Mouse (Mus musculus): ENCODE results near the gene Vti1a. TPM values are rescaled to one million over a fixed set of nuclear protein-coding genes. Genes with fewer than 3 reads are reported as not detected.

Gene Vti1a
- polyA plus RNA-seq, 1 experiment from 2014 or later = 19.6 TPM

GRCm38 (mm10) chr19:55337066-55337465, 21.0 kb downstream of the Vti1a start:
- H3K27ac ChIP-seq (ENCODE audit: poor library complexity, severe bottlenecking) = no peak overlapping the region
- peaks cover 2% of the 10 kb centered on the region; the same call in 1 of the 2 replicates for H3K4me1 ChIP-seq (replicated peaks)
- no peak overlapping the region for H3K9ac ChIP-seq
- WGBS = 89% methylated on average over 9 of the region's 9 CpGs
- no peaks in the 10 kb centered on the region for H3K9me3 ChIP-seq (replicated peaks)
- H3K27me3 ChIP-seq (replicated peaks) = no peaks in the 10 kb centered on the region
- H3K4me3 ChIP-seq = no peak overlapping the region
- no peak overlapping the region for H3K4me2 ChIP-seq
- no peaks in the 10 kb centered on the region for H3K36me3 ChIP-seq
- ATAC-seq (ENCODE audit: insufficient number of reproducible peaks, low FRiP score) = no peak

GRCm38 (mm10) chr19:55337664-55338063, 21.6 kb downstream of the Vti1a start:
- no peak for ATAC-seq (ENCODE audit: insufficient number of reproducible peaks, low FRiP score)

GRCm38 (mm10) chr19:55340521-55340920, 24.4 kb downstream of the Vti1a start:
- H3K36me3 ChIP-seq = peaks cover 9% of the 10 kb centered on the region; the same call in 1 of the 2 replicates
- WGBS = 90% methylated on average over 6 of the region's 6 CpGs
- no peak overlapping the region for H3K4me2 ChIP-seq
- H3K9ac ChIP-seq = no peak overlapping the region
- no peak for ATAC-seq (ENCODE audit: insufficient number of reproducible peaks, low FRiP score)
- no peak overlapping the region for H3K27ac ChIP-seq (ENCODE audit: poor library complexity, severe bottlenecking)
- no peaks in the 10 kb centered on the region for H3K27me3 ChIP-seq (replicated peaks)
- H3K4me3 ChIP-seq = no peak overlapping the region
- no peaks in the 10 kb centered on the region for H3K9me3 ChIP-seq (replicated peaks)
- no peaks in the 10 kb centered on the region for H3K4me1 ChIP-seq (replicated peaks)

More at GRCm38 (mm10) chr19:55337664-55338063, 21.6 kb downstream of the Vti1a start:
- H3K27me3 ChIP-seq (replicated peaks) = no peaks in the 10 kb centered on the region
- no peaks in the 10 kb centered on the region for H3K4me1 ChIP-seq (replicated peaks)
- WGBS = 78% methylated on average over 10 of the region's 10 CpGs
- peaks cover 3% of the 10 kb centered on the region; the same call in 1 of the 2 replicates for H3K36me3 ChIP-seq
- H3K27ac ChIP-seq (ENCODE audit: poor library complexity, severe bottlenecking) = no peak overlapping the region
- no peaks in the 10 kb centered on the region for H3K9me3 ChIP-seq (replicated peaks)
- H3K4me2 ChIP-seq = no peak overlapping the region
- no peak overlapping the region for H3K4me3 ChIP-seq
- no peak overlapping the region for H3K9ac ChIP-seq

GRCm38 (mm10) chr19:55341377-55341776, 25.3 kb downstream of the Vti1a start:
- ATAC-seq (ENCODE audit: insufficient number of reproducible peaks, low FRiP score) = no peak
- peaks cover 9% of the 10 kb centered on the region; the same call in 1 of the 2 replicates for H3K36me3 ChIP-seq
- H3K9me3 ChIP-seq (replicated peaks) = no peaks in the 10 kb centered on the region
- 64% methylated on average over 3 of the region's 3 CpGs for WGBS
- H3K4me1 ChIP-seq (replicated peaks) = no peaks in the 10 kb centered on the region
- no peak overlapping the region for H3K9ac ChIP-seq
- no peak overlapping the region for H3K4me2 ChIP-seq
- H3K4me3 ChIP-seq = no peak overlapping the region
- no peaks in the 10 kb centered on the region for H3K27me3 ChIP-seq (replicated peaks)
- H3K27ac ChIP-seq (ENCODE audit: poor library complexity, severe bottlenecking) = no peak overlapping the region

GRCm38 (mm10) chr19:55342423-55342822, 26.3 kb downstream of the Vti1a start:
- WGBS = 91% methylated on average over 7 of the region's 7 CpGs
- Histone ChIP-seq H3K36me3 (peaks cover 9% of the 10 kb centered on the region; the same call in 1 of the 2 replicates), H3K27ac (ENCODE audit: poor library complexity, severe bottlenecking) (no peak overlapping the region), H3K9me3 (replicated peaks) (no peaks in the 10 kb centered on the region), H3K4me1 (replicated peaks) (no peaks in the 10 kb centered on the region), H3K9ac (no peak overlapping the region), H3K4me2 (no peak overlapping the region), H3K27me3 (replicated peaks) (no peaks in the 10 kb centered on the region), H3K4me3 (no peak overlapping the region)
- ATAC-seq (ENCODE audit: insufficient number of reproducible peaks, low FRiP score) = no peak

GRCm38 (mm10) chr19:55343274-55343673, 27.2 kb downstream of the Vti1a start:
- no peak for ATAC-seq (ENCODE audit: insufficient number of reproducible peaks, low FRiP score)
- no peak overlapping the region for H3K27ac ChIP-seq (ENCODE audit: poor library complexity, severe bottlenecking)
- H3K9me3 ChIP-seq (replicated peaks) = no peaks in the 10 kb centered on the region
- no peaks in the 10 kb centered on the region for H3K4me1 ChIP-seq (replicated peaks)
- H3K4me3 ChIP-seq = no peak overlapping the region
- no peak overlapping the region for H3K4me2 ChIP-seq
- no peak overlapping the region for H3K9ac ChIP-seq
- peaks cover 9% of the 10 kb centered on the region; the same call in 1 of the 2 replicates for H3K36me3 ChIP-seq
- 82% methylated on average over 9 of the region's 9 CpGs for WGBS
- H3K27me3 ChIP-seq (replicated peaks) = no peaks in the 10 kb centered on the region

- WGBS = 79% methylated on average over 3 of the region's 3 CpGs
- no peak for ATAC-seq (ENCODE audit: insufficient number of reproducible peaks, low FRiP score)
- Histone ChIP-seq H3K4me1 (replicated peaks) (peaks cover 21% of the 10 kb centered on the region), H3K4me3 (no peak overlapping the region), H3K9ac (no peak overlapping the region), H3K27ac (ENCODE audit: poor library complexity, severe bottlenecking) (no peak overlapping the region), H3K36me3 (0 out of 2 replicates have a peak, but pooled peaks cover 2% of the 10 kb centered on the region), H3K27me3 (replicated peaks) (no peaks in the 10 kb centered on the region), H3K4me2 (no peak overlapping the region), H3K9me3 (replicated peaks) (no peaks in the 10 kb centered on the region)
Observed at GRCm38 (mm10) chr19:55348187-55348586, 32.1 kb downstream of the Vti1a start.

GRCm38 (mm10) chr19:55350673-55351378, 34.7 kb downstream of the Vti1a start:
- WGBS = 64% methylated on average over 9 of the region's 9 CpGs
- no peak overlapping the region for H3K4me2 ChIP-seq
- H3K27ac ChIP-seq (ENCODE audit: poor library complexity, severe bottlenecking) = no peak overlapping the region

GRCm38 (mm10) chr19:55362606-55363005, 46.5 kb downstream of the Vti1a start:
- 89% methylated on average over 9 of the region's 9 CpGs for WGBS
- Histone ChIP-seq H3K4me1 (replicated peaks) (no peaks in the 10 kb centered on the region), H3K9me3 (replicated peaks) (no peaks in the 10 kb centered on the region), H3K27ac (ENCODE audit: poor library complexity, severe bottlenecking) (no peak overlapping the region), H3K36me3 (0 out of 2 replicates have a peak, but pooled peaks cover 2% of the 10 kb centered on the region), H3K27me3 (replicated peaks) (no peaks in the 10 kb centered on the region), H3K9ac (no peak overlapping the region), H3K4me2 (no peak overlapping the region), H3K4me3 (no peak overlapping the region)
- no peak for ATAC-seq (ENCODE audit: insufficient number of reproducible peaks, low FRiP score)

More at GRCm38 (mm10) chr19:55350673-55351378, 34.7 kb downstream of the Vti1a start:
- Histone ChIP-seq H3K27me3 (replicated peaks) (no peaks in the 10 kb centered on the region), H3K4me3 (no peak overlapping the region), H3K9me3 (replicated peaks) (no peaks in the 10 kb centered on the region), H3K36me3 (no peaks in the 10 kb centered on the region), H3K9ac (no peak overlapping the region), H3K4me1 (replicated peaks) (peaks cover 21% of the 10 kb centered on the region)
- ATAC-seq (ENCODE audit: insufficient number of reproducible peaks, low FRiP score) = no peak

- 59% methylated on average over 3 of the region's 3 CpGs for WGBS
- no peak overlapping the region for H3K9ac ChIP-seq
- no peak overlapping the region for H3K4me2 ChIP-seq
Observed at GRCm38 (mm10) chr19:55369691-55370090, 53.6 kb downstream of the Vti1a start.

GRCm38 (mm10) chr19:55376331-55376730, 60.2 kb downstream of the Vti1a start:
- no peak overlapping the region for H3K4me3 ChIP-seq
- no peak overlapping the region for H3K27ac ChIP-seq (ENCODE audit: poor library complexity, severe bottlenecking)
- 79% methylated on average over 6 of the region's 6 CpGs for WGBS
- H3K9me3 ChIP-seq (replicated peaks) = no peaks in the 10 kb centered on the region
- H3K27me3 ChIP-seq (replicated peaks) = no peaks in the 10 kb centered on the region
- no peak overlapping the region for H3K4me2 ChIP-seq
- H3K4me1 ChIP-seq (replicated peaks) = 0 out of 2 replicates have a peak, but pooled peaks cover 2% of the 10 kb centered on the region
- no peaks in the 10 kb centered on the region for H3K36me3 ChIP-seq
- no peak overlapping the region for H3K9ac ChIP-seq
- no peak for ATAC-seq (ENCODE audit: insufficient number of reproducible peaks, low FRiP score)

More at GRCm38 (mm10) chr19:55369691-55370090, 53.6 kb downstream of the Vti1a start:
- no peaks in the 10 kb centered on the region for H3K27me3 ChIP-seq (replicated peaks)
- H3K4me1 ChIP-seq (replicated peaks) = no peaks in the 10 kb centered on the region
- H3K27ac ChIP-seq (ENCODE audit: poor library complexity, severe bottlenecking) = no peak overlapping the region
- no peaks in the 10 kb centered on the region for H3K9me3 ChIP-seq (replicated peaks)
- no peak for ATAC-seq (ENCODE audit: insufficient number of reproducible peaks, low FRiP score)
- H3K4me3 ChIP-seq = no peak overlapping the region
- no peaks in the 10 kb centered on the region for H3K36me3 ChIP-seq
